Comparison of ENCODE assay signal across 11 mouse cellular contexts in the genomic region with DNA sequence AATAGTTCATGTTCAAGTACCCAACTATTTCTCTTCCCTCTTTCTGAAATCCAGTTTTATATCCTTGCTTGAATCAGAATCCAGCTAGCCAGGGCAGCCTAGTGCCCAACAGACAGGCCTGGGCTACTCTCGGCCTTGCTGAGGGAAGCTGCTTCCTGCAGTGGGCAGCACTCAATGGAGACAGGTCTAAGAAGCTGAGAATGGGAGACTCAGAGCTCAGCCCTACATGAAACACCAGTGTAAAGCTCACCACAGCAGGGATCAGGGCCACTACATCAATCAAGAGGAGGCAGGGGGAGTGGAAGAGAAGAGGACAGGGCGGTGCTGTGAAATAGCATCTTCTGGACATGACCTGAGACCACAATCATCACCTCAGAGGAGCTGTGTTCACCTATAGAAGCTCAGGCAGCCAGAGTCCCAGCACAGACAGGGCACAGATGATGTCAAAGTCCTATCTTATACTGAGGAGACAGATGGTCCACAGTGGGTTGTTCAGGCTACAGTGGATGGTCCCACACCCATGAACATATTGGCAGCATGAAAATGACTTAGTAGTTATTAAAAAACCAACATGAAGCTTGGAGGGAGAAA.
"Had no signal": no experiment of that assay in that cellular context is flagged by ENCODE, and none has a peak within 500 bp of the region (broad histone marks: within the 10 kb centered on the region; RNA-seq: fewer than 3 reads in every experiment).

No protein-coding gene starts in this region.

- H3K4me1 ChIP-seq: limb, embryonic 10.5 days; liver, embryonic 15.5 days; midbrain, embryonic 13.5 days; neural tube, embryonic 12.5 days; stomach, embryonic 15.5 days had no signal

- H3K27ac ChIP-seq: layer of hippocampus, adult 2 months; limb, embryonic 10.5 days; liver, embryonic 15.5 days; midbrain, embryonic 13.5 days; neural tube, embryonic 12.5 days; stomach, embryonic 15.5 days had no signal

- H3K27me3 ChIP-seq: liver, embryonic 15.5 days; midbrain, embryonic 13.5 days; neural tube, embryonic 12.5 days; stomach, embryonic 15.5 days had no signal

- H3K4me3 ChIP-seq: layer of hippocampus, adult 2 months; limb, embryonic 10.5 days; liver, embryonic 15.5 days; midbrain, embryonic 13.5 days; neural tube, embryonic 12.5 days; stomach, embryonic 15.5 days had no signal

- DNase-seq: kidney, postnatal 10 days; kidney, postnatal 4 days; lung, adult 2 months; lung, postnatal 36 days; thymus, postnatal 4 days had no signal
